Mouse (Mus musculus): Measurements from ENCODE around the gene Cebpb. TPM values are rescaled to one million over a fixed set of nuclear protein-coding genes. Genes with fewer than 3 reads are reported as not detected.

Gene Cebpb
- polyA plus RNA-seq, 1 experiment from 2014 or later = 1.3 TPM

DNA sequence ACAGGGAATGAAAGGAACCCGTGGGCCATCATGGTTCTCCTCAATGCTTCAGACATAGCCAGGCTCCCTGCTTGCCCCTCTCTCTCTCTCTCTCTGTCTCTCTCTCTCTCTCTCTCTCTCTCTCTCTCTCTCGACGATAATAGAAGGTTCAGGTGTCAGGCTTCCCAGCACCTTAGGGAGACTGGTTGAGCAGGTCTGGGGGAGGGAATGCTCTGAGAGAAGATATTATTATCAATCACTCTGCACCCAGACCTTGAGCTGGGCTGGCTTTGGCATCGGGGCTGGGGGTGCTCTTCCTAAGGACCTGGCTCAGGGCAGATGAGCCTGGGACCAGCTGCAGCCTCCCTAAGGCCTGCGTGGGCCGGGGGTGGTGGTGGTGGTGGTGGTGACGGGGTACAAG, 41.3 kb downstream of the Cebpb start:
- Histone ChIP-seq H3K9me3 (ENCODE audit: control insufficient read depth, low read depth, low read length) (no peaks in the 10 kb centered on the region), H3K36me3 (ENCODE audit: control insufficient read depth, insufficient read depth, low read length) (no peaks in the 10 kb centered on the region), H3K9ac (replicated peaks; ENCODE audit: low read depth, low read length) (no peak overlapping the region), H3K4me1 (ENCODE audit: control insufficient read depth, insufficient read depth, low read length) (0 out of 2 replicates have a peak, but pooled peaks cover 6% of the 10 kb centered on the region), H3K27ac (ENCODE audit: low read length) (no peak overlapping the region), H3K4me2 (replicated peaks; ENCODE audit: low read depth, low read length) (no peak overlapping the region), H3K27me3 (ENCODE audit: control insufficient read depth, insufficient read depth, low read length) (no peaks in the 10 kb centered on the region), H3K4me3 (ENCODE audit: low read depth, low read length) (no peak overlapping the region)
- 62% methylated on average over 7 of the region's 7 CpGs for WGBS
- no peak for ATAC-seq (ENCODE audit: insufficient number of reproducible peaks, insufficient read depth, low FRiP score, low read depth)

DNA sequence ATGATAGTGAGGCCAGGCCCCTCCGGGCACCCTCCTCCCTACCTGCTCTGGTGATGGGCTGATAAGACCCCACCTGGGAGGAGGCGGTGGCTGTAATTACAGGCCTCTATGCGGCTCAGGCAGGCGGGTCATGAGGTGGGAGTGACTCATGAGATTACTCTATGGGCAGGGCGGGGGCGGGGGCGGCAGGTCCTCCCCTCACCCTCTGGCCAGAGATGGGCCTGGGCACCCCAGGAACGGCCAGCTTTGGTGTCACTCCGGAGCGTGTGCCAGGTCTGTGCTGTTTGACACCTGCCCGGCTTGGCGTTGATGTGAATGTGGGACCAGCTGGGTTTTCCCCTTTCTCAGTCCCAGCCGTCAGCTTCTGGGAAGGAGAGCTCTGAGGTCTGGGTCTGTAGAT, 42.4 kb downstream of the Cebpb start:
- H3K4me1 ChIP-seq (ENCODE audit: control insufficient read depth, insufficient read depth, low read length) = 0 out of 2 replicates have a peak, but pooled peaks cover 6% of the 10 kb centered on the region

DNA sequence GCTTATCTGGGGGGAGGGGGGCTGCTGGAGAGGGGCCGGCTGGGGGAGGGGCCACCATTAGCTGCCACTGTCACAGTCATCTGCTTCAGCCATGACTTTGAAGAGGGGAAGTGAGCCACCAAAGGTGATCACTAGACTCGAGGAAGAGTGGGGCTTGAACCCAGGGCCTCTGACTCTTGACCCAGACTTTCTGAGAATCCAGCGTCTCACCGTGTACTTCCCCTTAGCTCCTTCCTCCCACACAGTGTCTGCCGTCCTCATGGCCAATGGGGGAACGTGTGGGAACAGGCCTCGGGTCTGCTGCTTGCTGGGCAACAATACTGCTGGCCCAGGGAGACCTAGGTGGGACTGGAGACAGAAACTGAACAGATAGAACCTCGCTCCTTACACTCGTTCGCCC, 46.1 kb downstream of the Cebpb start:
- no peaks in the 10 kb centered on the region for H3K27me3 ChIP-seq (ENCODE audit: control insufficient read depth, insufficient read depth, low read length)
- 68% methylated on average over 10 of the region's 10 CpGs for WGBS

More for the DNA sequence above, 42.4 kb downstream of the Cebpb start:
- Histone ChIP-seq H3K27me3 (ENCODE audit: control insufficient read depth, insufficient read depth, low read length) (no peaks in the 10 kb centered on the region), H3K9ac (replicated peaks; ENCODE audit: low read depth, low read length) (no peak overlapping the region), H3K4me2 (replicated peaks; ENCODE audit: low read depth, low read length) (no peak overlapping the region), H3K36me3 (ENCODE audit: control insufficient read depth, insufficient read depth, low read length) (no peaks in the 10 kb centered on the region), H3K9me3 (ENCODE audit: control insufficient read depth, low read depth, low read length) (no peaks in the 10 kb centered on the region), H3K4me3 (ENCODE audit: low read depth, low read length) (no peak overlapping the region), H3K27ac (ENCODE audit: low read length) (no peak overlapping the region)
- ATAC-seq (ENCODE audit: insufficient number of reproducible peaks, insufficient read depth, low FRiP score, low read depth) = no peak
- WGBS = 63% methylated on average over 13 of the region's 13 CpGs

DNA sequence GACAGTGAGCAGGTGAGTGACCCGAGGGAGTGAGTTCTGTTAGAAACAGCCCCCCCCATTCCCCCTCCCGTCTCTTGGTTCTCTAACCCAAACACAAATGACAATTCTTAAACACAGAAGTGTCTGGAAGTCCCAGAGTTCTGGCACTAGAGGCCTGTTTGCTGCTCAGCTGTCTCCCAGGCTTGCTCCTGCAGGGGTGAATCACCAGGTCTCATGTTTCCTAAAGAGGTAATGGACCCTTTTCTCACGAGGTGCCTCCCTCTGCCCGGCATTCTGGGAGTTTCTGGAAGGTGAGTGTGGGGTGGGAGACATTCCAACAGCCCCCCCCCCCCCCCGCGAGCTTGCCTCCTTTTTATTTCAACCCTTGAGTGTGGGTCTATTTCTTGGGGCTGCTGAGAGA, 50.3 kb downstream of the Cebpb start:
- H3K4me2 ChIP-seq (replicated peaks; ENCODE audit: low read depth, low read length) = no peak overlapping the region
- H3K36me3 ChIP-seq (ENCODE audit: control insufficient read depth, insufficient read depth, low read length) = no peaks in the 10 kb centered on the region
- 30% methylated on average over 6 of the region's 6 CpGs for WGBS
- peaks cover 5% of the 10 kb centered on the region; the same call in 1 of the 2 replicates for H3K4me1 ChIP-seq (ENCODE audit: control insufficient read depth, insufficient read depth, low read length)
- no peaks in the 10 kb centered on the region for H3K9me3 ChIP-seq (ENCODE audit: control insufficient read depth, low read depth, low read length)
- H3K9ac ChIP-seq (replicated peaks; ENCODE audit: low read depth, low read length) = no peak overlapping the region
- no peaks in the 10 kb centered on the region for H3K27me3 ChIP-seq (ENCODE audit: control insufficient read depth, insufficient read depth, low read length)
- peak overlapping the region; percentile 52; the same call in 1 of the 2 replicates for H3K27ac ChIP-seq (ENCODE audit: low read length)
- no peak overlapping the region for H3K4me3 ChIP-seq (ENCODE audit: low read depth, low read length)
- no peak for ATAC-seq (ENCODE audit: insufficient number of reproducible peaks, insufficient read depth, low FRiP score, low read depth)

More for the DNA sequence above, 46.1 kb downstream of the Cebpb start:
- ATAC-seq (ENCODE audit: insufficient number of reproducible peaks, insufficient read depth, low FRiP score, low read depth) = no peak
- H3K36me3 ChIP-seq (ENCODE audit: control insufficient read depth, insufficient read depth, low read length) = no peaks in the 10 kb centered on the region
- no peak overlapping the region for H3K9ac ChIP-seq (replicated peaks; ENCODE audit: low read depth, low read length)
- H3K4me3 ChIP-seq (ENCODE audit: low read depth, low read length) = no peak overlapping the region
- H3K27ac ChIP-seq (ENCODE audit: low read length) = no peak overlapping the region
- H3K9me3 ChIP-seq (ENCODE audit: control insufficient read depth, low read depth, low read length) = no peaks in the 10 kb centered on the region
- H3K4me2 ChIP-seq (replicated peaks; ENCODE audit: low read depth, low read length) = no peak overlapping the region
- peaks cover 7% of the 10 kb centered on the region; the same call in 1 of the 2 replicates for H3K4me1 ChIP-seq (ENCODE audit: control insufficient read depth, insufficient read depth, low read length)

Small RNAs within 50 kb of the gene (microRNA-seq; reads per million reads assigned to microRNA genes)
- not detected for gene Gm22355

Other genes starting within 250 kb of the Cebpb start
- gene Rnf114, start 196.3 kb upstream of the Cebpb start, polyA plus RNA-seq (2014; fragmentation: Nextera tagmentation; extraction: Ambion mirVana) = 78.2 and 83.2 TPM in 2 replicates
- 11.2 and 13.1 TPM in 2 replicates for gene Spata2, start 196.0 kb upstream of the Cebpb start, polyA plus RNA-seq (2014; fragmentation: Nextera tagmentation; extraction: Ambion mirVana)
- 11.6 and 12.9 TPM in 2 replicates for gene Snai1, start 150.7 kb upstream of the Cebpb start, polyA plus RNA-seq (2014; fragmentation: Nextera tagmentation; extraction: Ambion mirVana)
- 252 and 259 TPM in 2 replicates for gene Ube2v1, start 56.8 kb upstream of the Cebpb start, polyA plus RNA-seq (2014; fragmentation: Nextera tagmentation; extraction: Ambion mirVana)
- 7.9 and 8.1 TPM in 2 replicates for gene Gm20431, start 27.4 kb upstream of the Cebpb start, polyA plus RNA-seq (2014; fragmentation: Nextera tagmentation; extraction: Ambion mirVana)
- gene Tmem189, start 907 bp downstream of the Cebpb start, polyA plus RNA-seq (2014; fragmentation: Nextera tagmentation; extraction: Ambion mirVana) = 38.9 and 40.7 TPM in 2 replicates
- 41.0 and 42.7 TPM in 2 replicates for gene Ptpn1, start 243.1 kb downstream of the Cebpb start, polyA plus RNA-seq (2014; fragmentation: Nextera tagmentation; extraction: Ambion mirVana)

Measured in stomach, embryonic 14.5 days (tissue).